Mouse (Mus musculus) heart, postnatal 14 days (tissue): ENCODE data around the gene Efcab11. TPM values are rescaled to one million over a fixed set of nuclear protein-coding genes. Genes with fewer than 3 reads are reported as not detected.

Source experiments
- DNase-seq, 2 experiments: peaks; one replicate each; pipeline ENCODE4 v3.0.0; 2021 to 2022
- intact Hi-C: fragments of 180-260 bp; cut with DNase I; formaldehyde crosslinking; loops from one replicate; pipeline ENCODE4 v1.15.1; 2025
- long read RNA-seq, 2 experiments: library from polyadenylated mRNA; stranded (forward); transcript quantifications; one replicate each; pipeline ENCODE4 v2.0.0; 2021
- total RNA-seq, 2 experiments: library from RNA; stranded (reverse); gene quantifications; 2 replicates each; pipeline ENCODE4 v1.2.3; 2021

Efcab11 gene
- under 1 TPM; 0.62 to 0.90 TPM for total RNA-seq
- long read RNA-seq, experiment 1, partial matches to known transcripts, result 0 of 1 reads
- long read RNA-seq, experiment 1, other reads (novel, unspliced or antisense), result 1 of 1 reads
- long read RNA-seq, experiment 2, result 0 reads

DNA sequence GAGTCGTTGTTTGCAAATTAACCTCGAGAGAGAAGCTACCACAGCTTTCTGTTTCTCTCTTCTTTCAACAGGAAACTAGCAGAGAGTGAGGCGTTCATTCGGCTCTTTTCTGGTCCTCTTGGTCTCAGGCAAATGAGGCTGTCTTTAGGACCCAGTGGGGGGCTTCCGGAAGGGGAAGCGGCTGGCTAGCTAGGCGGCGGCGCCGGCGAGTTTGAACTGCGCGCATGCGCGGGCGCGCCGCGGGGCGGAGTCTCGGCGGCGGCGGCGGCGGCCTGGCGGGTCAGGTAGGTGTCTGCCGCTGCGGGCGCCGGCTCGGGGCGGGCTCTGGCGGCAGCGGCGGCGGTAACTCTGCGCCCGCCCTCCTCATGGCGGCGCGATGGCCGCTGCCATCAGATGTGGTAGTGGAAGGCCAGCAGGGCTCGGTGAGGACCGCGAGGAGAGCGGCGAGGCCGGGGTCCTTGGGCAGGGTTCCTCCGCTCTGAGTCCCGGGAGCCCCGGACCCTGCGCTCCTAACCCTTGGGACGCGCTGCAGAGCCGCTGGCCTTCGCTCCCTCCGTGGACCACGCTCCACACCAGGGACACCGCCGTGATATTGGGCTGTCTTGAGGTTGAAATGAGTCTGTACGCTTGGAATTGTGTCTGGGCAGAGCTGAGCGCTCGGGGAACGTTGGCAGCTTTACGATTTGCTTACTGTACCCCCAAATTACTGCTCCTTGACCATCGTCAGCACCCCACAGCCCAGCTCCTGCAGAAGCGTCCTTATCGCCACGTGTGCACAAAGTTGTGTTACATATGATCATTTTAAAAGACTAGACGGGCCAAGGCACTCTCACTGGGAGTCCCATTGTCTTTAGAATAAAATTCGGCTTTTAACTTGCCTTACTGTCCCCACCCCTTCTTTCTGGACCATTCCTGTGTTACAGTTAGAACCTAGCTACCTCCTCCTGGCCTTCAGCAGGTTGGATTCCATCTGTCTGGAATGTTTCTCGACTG, at the start of gene Efcab11, which contains the start of gene Tdp1:
Efcab11 (minus strand) TSS at position 171 of the 993 bp plus-strand sequence.
Tdp1 (plus strand) TSS at position 249 of the 993 bp plus-strand sequence.
- intact Hi-C loops, result loop anchor here (5.0 kb wide), 1 partner anchor 322 kb away; the partner anchor contains the start of gene Foxn3
- DNase-seq, result peak; percentile 95 to 98

DNA sequence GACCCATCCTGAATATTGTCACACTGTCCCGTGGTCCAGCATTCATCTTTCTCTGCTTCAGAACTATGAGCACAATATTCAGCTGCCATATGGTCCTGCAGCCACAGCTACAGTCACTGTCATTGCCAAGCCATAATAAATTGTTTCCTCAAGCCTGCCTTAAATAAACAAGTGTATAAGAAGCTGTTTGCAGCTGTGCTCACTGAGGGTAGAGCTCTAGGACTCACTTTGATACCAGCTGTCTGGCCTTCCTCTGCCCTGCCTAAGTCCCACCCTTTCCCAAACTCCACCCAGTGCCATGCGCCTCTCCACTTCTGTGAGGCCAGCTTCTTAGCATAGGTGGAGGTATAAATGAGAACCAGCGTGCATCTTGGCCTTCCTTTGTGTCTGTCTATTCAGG, 49.4 kb upstream of the Efcab11 start:
- DNase-seq, result no peak
- intact Hi-C loops, result no loop called here

DNA sequence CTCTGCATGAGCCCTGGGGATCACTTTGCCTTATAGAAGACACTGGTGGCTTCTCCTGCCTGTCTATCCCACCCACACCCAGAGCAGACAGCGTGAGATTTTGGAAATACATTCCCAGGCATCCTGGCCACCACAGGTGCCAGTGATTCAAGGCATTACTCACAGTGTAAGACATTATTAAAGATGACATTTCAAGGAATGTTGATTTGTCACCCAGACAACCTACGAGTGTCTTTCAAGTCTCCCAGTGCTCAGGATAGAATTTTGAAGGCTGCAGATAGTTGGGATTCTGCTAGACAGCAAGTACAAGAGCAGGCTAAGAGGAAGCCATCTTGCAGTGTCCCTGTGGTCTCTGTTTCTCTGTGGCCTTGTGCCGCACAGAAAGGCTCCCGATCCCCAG, 48.0 kb upstream of the Efcab11 start:
- DNase-seq, result no peak
- intact Hi-C loops, result no loop called here

DNA sequence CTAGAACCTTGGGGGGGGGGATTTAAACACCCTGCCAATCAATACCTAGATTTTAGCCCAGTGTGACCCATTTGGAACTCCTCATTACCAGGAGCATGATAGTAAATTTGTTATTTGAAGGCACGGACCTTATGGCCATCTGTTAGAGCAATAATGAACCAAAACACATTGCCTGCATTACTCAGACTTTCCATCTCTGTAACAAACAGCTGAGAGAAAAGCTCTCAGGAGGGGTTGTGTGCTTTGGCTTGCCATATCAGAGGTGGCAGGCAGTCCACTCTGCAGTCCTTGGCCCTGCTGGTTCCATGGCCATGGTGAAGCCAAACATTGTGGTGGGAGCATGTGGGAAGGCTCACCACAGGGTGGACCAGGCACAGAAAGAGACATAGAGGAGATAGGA, 44.9 kb upstream of the Efcab11 start:
- no peak for DNase-seq
- intact Hi-C loops, result no loop called here

DNA sequence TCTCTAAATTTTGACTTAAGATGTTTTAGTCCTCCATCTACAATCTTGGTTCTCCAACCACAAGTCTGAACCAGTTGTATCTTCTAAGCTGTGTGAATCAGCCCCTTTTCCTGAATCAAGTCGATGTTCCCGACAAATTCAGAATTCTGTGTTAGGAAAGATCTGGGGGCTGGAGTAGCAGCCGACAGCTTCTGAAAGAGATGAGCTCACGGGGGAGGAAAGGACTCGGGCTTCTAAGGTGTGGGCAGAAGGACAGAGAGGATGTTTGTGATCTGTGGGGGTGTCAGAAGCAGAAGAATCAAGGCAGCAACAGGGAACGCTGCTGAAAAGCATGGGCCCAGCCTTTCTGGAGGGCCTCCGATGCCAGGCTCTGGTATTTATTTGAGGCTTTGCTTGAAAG, 44.1 kb upstream of the Efcab11 start:
- intact Hi-C loops, result no loop called here
- no peak for DNase-seq

DNA sequence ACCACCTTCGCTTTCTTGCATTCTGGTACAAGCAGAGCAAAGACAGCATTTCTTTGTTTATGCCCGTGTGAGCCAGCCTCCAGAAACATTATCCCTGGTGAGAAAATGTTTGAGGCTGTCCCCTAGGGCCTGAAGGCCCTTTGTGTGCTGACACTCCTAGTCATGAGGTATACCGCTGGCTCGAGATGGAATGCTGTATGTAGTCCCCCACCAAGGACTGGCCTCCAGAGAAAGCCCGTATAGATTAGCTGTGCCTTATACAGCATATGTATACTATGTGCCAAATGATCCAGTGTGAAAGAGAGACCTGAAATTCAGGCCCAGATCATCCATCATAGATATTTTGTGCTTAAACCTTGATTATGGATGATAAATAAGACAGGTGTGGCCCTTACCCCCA, 39.5 kb upstream of the Efcab11 start:
- no peak for DNase-seq
- intact Hi-C loops, result no loop called here

DNA sequence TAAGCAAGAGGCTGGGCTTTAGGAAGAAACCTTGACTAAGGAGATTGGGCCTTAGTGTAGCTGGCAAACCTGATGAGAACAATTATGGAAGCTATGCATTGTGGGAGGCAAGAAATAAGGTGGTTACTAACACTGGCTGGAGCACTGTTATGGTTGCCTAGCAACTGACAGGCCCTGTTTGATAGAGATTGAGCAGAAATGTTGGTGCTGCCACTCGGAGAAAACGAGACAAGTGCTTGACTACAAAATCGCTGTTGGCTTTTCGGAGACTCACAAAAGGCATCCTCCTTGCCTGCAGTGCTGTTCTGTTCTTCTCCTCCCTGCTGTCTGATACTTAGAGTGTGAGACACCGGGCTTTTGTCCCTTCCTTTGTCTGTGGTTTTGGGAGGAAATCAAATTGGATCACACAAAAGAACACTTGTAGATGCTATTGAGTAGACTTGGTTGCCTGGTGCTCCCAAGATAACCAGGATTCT, 38.9 kb upstream of the Efcab11 start:
- intact Hi-C loops, result no loop called here
- DNase-seq, result no peak

DNA sequence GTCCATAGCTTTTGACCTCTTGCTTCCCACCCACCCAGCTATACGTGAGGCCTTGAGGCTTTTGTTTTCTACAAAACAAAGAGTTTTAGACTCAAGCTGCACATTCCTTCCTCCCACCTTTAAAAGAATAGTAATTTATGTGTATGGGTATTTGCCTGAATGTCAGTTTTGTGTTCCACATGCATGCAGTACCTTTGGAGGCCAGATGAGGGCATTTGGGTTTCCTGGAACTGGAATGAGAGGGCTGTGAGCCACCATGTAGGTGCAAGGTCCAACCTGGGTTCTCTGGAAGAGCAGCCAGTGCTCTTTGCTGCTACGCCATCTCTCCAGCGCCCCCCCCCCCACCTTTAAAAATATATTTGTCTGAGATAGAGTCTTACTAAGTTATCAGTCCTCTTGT, 36.8 kb upstream of the Efcab11 start:
- no peak for DNase-seq
- intact Hi-C loops, result no loop called here

DNA sequence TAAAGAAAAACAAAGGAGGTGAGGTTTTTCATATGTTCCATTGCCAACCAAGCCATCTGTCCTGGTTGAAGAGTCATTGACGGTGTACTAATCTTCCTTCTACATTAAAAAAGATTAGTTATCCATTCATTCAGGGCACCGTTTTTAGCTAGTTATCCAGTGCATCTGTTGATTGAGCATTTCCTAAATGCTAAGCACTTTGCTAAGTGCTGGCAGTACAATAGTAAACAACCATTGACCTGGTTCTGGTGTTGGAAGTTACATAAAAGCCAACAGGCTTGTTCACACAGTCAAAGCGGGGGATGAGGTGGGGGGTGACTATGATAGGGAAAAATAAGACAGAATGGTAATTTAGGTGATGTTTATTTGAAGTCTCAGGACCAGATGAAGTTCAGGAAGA, 35.4 kb upstream of the Efcab11 start:
- no peak for DNase-seq
- intact Hi-C loops, result no loop called here

DNA sequence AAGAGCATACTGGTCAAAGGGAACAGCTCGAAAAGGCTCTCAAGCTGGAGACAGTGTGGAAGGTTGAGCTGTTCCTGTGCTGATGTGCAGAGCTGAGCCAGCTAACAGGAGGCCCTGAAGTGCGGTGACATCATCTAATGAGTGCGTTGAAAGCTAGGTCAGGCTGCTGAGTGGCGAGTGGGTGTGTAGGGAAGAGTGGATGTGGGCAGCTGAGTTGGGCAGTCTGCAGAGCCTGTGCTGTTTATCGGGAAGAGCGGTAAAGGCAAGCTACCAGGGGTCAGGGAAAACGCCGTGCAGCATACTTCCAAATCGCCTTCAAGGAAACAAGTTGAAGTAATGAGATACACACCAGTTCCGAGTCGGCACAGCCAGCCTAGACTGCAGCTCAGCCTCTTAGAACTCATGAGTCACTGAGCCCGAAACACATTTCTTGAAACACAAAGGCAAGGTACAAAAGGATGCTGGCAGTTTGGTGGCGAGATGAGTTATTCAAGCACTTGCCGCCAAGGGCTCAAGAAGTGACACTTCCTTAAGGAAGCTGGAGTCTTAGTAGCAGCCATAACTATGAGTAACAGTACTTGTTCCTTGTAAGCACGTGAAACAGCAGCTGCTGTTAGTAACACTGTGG, 33.7 kb upstream of the Efcab11 start:
- intact Hi-C loops, result no loop called here
- DNase-seq, result no peak

DNA sequence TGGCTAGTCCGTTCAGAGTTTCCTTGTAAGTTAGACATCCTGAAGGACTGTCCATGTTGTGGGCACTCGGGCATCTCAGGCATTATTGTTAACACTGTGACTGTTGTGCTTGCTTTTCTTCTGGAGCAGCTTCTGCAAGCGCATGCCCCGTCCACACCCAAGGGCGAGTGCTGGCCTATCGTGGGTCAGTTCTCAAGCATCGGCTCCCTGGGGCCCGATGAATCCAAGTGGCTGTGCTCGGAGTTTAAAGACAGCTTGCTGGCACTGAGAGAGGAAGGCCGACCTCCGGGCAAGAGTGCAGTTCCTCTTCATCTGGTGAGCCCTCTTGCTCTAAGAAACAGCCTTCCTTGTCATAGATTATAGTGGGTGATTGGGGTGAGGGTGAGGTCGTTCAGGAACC, 27.2 kb upstream of the Efcab11 start:
- intact Hi-C loops, result no loop called here
- DNase-seq, result peak in 1 of 2 experiments; percentile 6

DNA sequence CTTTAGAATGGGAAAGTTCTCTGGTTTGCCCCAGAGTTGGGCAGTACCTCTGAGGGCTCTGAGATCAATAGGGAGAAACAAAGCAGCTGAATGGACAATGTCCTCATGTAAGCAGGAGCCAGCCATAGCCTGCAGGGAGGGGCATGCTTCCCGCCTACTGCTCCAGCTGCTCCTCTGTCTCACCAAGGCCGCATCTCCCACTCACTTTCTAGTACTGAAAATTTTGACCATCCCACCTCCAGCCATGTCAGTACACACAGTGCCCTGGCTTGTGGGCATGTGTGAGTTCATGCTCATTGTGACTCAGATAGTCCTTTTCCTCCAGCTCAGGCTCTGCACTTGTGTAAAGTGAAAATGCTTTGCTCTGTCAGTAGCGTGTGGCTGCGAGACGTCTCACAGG, 20.3 kb upstream of the Efcab11 start:
- DNase-seq, result no peak
- intact Hi-C loops, result loop anchor here (5.0 kb wide), 1 partner anchor 58 kb away; the partner anchor contains the start of gene Kcnk13

DNA sequence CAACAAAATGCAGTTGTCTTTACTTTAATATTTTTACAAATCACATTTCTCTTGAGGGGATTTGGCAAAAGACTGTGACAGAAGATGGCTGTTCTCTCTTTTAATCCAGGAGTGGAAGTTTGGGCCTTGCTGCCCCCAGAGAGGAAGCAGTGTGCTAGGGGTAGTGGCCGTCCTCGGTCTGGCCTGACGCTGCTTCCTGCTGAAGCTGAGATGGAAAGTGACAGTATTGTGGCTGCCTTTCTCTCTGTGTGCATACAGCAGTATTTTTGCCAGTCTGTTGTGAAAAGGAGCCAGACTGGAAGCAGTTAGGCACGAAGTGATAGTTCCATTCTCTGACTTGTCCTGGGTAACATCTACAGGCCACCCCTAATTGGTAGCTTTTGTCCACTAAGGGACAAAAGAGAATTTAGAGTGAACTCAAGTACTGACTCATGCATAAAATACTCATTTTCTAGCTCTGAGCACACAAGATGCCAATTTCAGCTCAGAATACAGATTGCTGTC, 18.7 kb upstream of the Efcab11 start:
- intact Hi-C loops, result loop anchor here (5.0 kb wide), 1 partner anchor 59 kb away; the partner anchor contains the start of gene Kcnk13
- peak; percentile 15 to 23 for DNase-seq

DNA sequence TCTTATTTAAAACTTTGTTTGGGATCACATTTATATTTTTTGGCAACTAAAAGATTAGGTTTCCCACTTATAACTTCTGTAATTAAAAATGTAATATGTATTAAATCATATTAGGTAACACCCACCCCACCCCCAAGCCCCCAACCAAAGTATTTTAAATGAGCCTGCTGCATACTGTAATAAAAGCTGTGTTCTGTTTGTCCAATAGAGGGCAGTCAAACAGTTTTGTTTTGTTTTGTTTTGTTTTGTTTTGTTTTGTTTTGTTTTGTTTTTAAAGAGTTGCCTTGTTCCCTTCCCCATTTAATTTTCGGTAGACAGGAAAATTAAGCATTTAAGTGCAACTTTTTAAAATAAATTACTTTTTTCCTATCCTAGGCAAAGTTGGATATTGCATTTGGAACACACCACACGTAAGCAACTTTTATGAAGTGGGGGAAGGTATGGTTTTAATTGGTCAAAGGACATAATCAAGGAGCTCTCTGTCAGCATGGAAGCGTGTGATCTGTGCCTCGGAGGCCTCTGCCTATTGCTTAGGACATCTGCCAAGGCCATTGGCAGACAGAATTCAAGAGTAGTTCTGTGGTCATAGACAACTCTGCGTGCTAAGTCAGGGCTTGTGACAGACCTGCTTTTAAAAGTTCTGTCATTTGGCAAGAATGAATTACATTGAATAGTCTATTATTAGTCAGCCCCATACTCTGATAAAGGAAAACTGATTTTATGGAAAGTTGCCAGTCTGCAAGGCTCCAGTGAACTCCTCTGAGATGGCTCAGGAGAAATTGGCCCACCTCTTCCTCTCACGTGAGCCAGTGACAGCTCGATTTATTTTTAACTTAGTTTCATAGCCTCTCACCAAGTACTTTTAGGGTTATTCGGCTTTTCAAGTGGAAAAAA, 18.0 kb upstream of the Efcab11 start:
- peak; percentile 25 to 58 for DNase-seq
- intact Hi-C loops, result loop anchor here (5.0 kb wide), 1 partner anchor 60 kb away; the partner anchor contains the start of gene Kcnk13

DNA sequence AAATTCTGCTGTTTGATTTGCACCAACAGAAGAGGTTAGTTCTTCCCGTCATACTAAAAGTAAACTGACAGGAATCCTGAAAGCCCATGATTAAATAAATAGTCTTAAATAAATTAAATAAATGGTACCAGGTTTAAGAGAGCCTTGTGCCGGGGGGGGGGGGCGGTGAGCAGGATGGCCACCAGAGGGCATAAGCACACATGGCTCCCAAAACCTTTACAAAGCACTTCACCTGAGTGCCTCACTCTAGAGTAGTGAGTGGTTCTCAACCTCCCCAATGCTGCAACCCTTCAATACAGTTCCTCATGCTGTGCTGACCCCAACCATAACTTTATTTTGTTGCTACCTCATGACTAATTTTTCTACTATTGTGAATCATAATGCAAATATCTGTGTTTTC, 15.8 kb upstream of the Efcab11 start:
- intact Hi-C loops, result loop anchor here (1.0 to 5.0 kb wide), 2 partner anchors 62 to 206 kb away; partner anchors contain the start of gene Kcnk13
- DNase-seq, result no peak

DNA sequence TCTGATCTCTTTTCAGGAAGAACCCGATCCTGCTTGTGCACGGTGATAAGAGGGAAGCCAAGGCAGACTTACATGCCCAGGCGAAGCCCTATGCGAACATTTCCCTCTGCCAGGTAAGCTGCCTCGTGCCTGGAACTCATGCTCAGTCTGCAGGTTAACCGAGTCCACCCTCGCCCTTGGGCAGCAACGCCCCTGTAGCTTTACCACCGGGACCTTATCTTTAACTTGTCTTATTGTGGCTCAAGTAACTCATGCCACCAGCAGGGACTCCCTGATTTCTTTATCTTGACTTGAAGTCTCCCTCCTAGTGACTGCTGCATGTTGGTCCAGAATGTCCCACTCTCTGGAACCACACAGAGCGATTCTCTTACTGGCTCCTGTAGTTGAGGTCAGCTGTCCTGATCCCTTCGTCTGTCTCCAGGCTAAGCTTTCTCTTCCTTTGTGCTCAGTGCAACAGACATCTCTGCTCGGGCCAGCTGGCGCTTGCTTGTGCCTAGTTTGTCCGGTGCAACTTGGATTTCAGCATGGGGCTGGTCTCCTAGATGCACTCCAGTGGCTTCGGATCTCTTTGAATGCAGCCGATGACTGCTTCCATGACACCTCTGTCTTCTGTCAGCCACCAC, 14.1 kb upstream of the Efcab11 start:
- intact Hi-C loops, result no loop called here

DNA sequence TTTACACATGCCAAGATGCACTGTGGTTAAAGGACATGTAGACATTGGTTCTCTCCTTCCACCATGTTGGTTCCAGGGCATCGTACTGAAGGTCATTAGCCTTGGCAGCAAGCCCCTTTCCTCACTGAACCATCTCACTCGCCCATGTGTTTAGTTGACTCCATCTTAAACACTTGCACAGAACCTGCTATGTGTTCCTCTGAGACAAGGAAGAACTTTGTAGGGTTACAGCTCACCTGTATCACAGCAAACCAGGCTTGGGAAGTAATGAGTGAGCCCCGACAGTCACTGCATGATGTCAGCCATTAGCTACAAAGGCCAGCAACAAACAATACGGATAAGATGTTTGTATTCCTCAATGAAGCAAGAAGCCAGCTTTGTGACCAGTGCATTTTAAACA, 13.6 kb upstream of the Efcab11 start:
- no peak for DNase-seq
- intact Hi-C loops, result no loop called here

More for the DNA sequence above, 14.1 kb upstream of the Efcab11 start:
- no peak for DNase-seq

DNA sequence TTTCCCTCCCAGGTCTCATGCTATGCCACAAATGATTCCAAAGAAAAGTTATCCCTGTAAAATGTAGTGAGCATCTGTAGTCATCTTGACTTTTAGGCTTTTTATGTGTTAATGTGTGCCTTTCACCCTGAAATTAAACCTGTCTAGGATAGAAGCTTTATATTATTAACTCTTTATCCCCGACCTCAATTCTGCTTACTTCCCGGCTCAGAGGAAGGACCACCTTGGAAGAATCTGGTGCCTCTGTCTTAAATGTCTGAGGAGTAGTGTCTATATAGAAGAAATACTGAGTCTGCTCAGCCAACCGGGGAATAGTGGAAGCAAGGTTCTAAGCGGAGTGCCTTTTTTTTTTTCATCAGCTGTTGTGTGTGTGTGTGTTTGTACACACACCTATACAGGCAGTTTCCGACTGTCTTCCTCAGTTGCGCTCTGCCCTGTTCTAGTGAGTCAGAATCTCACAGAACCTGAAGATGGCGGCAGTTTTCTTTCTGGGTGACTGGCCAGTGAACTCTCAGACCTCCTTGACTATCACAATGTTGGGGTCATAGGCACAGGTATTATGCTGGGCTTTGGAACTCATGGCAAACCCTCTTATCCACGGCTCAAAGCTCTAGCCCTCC, 1.2 kb upstream of the Efcab11 start:
- DNase-seq, result no peak
- intact Hi-C loops, result no loop called here

DNA sequence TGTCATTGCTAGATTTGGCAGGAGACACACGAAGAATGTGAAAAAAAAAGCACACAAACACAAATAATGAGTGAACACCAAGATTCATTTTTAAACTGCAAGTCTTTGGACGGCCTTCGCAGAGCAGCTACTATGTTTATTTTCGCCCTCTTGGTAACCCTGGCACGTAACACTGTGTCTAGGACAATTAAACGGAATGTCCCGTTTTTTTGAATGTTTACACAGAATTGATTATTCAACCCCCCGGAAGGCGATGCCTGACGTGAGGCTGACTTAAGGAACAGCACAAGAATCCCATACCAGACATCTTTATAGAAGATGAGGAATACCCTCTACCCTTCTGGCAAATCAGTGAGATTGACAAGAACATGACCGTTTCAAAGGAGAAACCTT, 530 bp downstream of the Efcab11 start:
- intact Hi-C loops, result loop anchor here (5.0 kb wide), 1 partner anchor 321 kb away; the partner anchor contains the start of gene Foxn3
- DNase-seq, result peak in 1 of 2 experiments; percentile 11
